Mouse (Mus musculus): ENCODE data around the gene F11r.

Gene F11r

GRCm38 (mm10) chr1:171438014-171438670 is 807 bp downstream of the F11r start:
- no peak for DNase-seq (ENCODE audit: low spot score)

- no peak for DNase-seq (ENCODE audit: low spot score)
These were observed 1.7 kb downstream of the F11r start for GRCm38 (mm10) chr1:171439072-171439471.

- DNase-seq (ENCODE audit: low spot score) = peak; percentile 38
These were observed 2.8 kb downstream of the F11r start for GRCm38 (mm10) chr1:171440025-171440725.

GRCm38 (mm10) chr1:171441466-171442412 is 4.4 kb downstream of the F11r start:
- no peak for DNase-seq (ENCODE audit: low spot score)

- no peak for DNase-seq (ENCODE audit: low spot score)
These were observed 5.1 kb downstream of the F11r start for GRCm38 (mm10) chr1:171442413-171442760.

- DNase-seq (ENCODE audit: low spot score) = no peak
These were observed 7.7 kb downstream of the F11r start for GRCm38 (mm10) chr1:171445050-171445449.

- DNase-seq (ENCODE audit: low spot score) = no peak
These were observed 9.5 kb downstream of the F11r start for GRCm38 (mm10) chr1:171446854-171447253.

GRCm38 (mm10) chr1:171447692-171448091 is 10.4 kb downstream of the F11r start:
- DNase-seq (ENCODE audit: low spot score) = no peak

- DNase-seq (ENCODE audit: low spot score) = no peak
These were observed 12.7 kb downstream of the F11r start for GRCm38 (mm10) chr1:171450062-171450461.

GRCm38 (mm10) chr1:171451001-171451400 is 13.7 kb downstream of the F11r start:
- DNase-seq (ENCODE audit: low spot score) = no peak

GRCm38 (mm10) chr1:171452522-171452921 is 15.2 kb downstream of the F11r start:
- DNase-seq (ENCODE audit: low spot score) = no peak

GRCm38 (mm10) chr1:171452923-171453322 is 15.6 kb downstream of the F11r start:
- no peak for DNase-seq (ENCODE audit: low spot score)

- no peak for DNase-seq (ENCODE audit: low spot score)
These were observed 17.6 kb downstream of the F11r start for GRCm38 (mm10) chr1:171454926-171455325.

GRCm38 (mm10) chr1:171457568-171457967 is 20.2 kb downstream of the F11r start:
- DNase-seq (ENCODE audit: low spot score) = no peak

GRCm38 (mm10) chr1:171459791-171460190 is 22.5 kb downstream of the F11r start:
- DNase-seq (ENCODE audit: low spot score) = no peak

GRCm38 (mm10) chr1:171460551-171461503 is 23.5 kb downstream of the F11r start:
- DNase-seq (ENCODE audit: low spot score) = no peak

- no peak for DNase-seq (ENCODE audit: low spot score)
These were observed 25.8 kb downstream of the F11r start for GRCm38 (mm10) chr1:171463133-171463532.

GRCm38 (mm10) chr1:171465749-171466412 is 28.5 kb downstream of the F11r start:
- no peak for DNase-seq (ENCODE audit: low spot score)

- DNase-seq (ENCODE audit: low spot score) = no peak
These were observed 29.2 kb downstream of the F11r start for GRCm38 (mm10) chr1:171466565-171466964.

- no peak for DNase-seq (ENCODE audit: low spot score)
These were observed 32.3 kb downstream of the F11r start for GRCm38 (mm10) chr1:171469678-171470077.

- no peak for DNase-seq (ENCODE audit: low spot score)
These were observed 33.1 kb downstream of the F11r start for GRCm38 (mm10) chr1:171470371-171470871.

All from testis, postnatal 14 days (tissue).